Mouse (Mus musculus) small intestine, adult 2 months (tissue): ENCODE results near the gene 6430550D23Rik. TPM values are rescaled to one million over a fixed set of nuclear protein-coding genes. Genes with fewer than 3 reads are reported as not detected.
A peak's percentile ranks its signal among the peaks of the same experiment; 100 is the strongest.
"Not testable (repeated sequence)": the region's sequence is repeated elsewhere in the genome, so short reads cannot be mapped to it uniquely, and the experiment has no call there.

Source experiments
- H3K27ac ChIP-seq: fragments of 200-500 bp; 2 replicates; pipeline ENCODE4 v1.5.1; 2012; ENCODE audit warnings: low read depth, low read length, control low read depth, inconsistent platforms; ENCODE audit not compliant: insufficient read depth
- H3K27me3 ChIP-seq: fragments of 200-500 bp; 2 replicates; pipeline ENCODE4 v1.6.1; 2012; ENCODE audit warnings: mild to moderate bottlenecking, moderate library complexity, low read length, inconsistent platforms; ENCODE audit not compliant: control insufficient read depth, insufficient read depth
- H3K36me3 ChIP-seq: fragments of 200-500 bp; 2 replicates; pipeline ENCODE4 v1.6.1; 2012; ENCODE audit warnings: mild to moderate bottlenecking, low read length, control low read depth, inconsistent platforms; ENCODE audit not compliant: control insufficient read depth, insufficient read depth
- H3K4me1 ChIP-seq: fragments of 200-500 bp; 2 replicates; pipeline ENCODE4 v1.6.1; 2012; ENCODE audit warnings: low read length, inconsistent platforms, mixed read lengths; ENCODE audit not compliant: control insufficient read depth, insufficient read depth, insufficient read length
- H3K4me3 ChIP-seq: fragments of 200-500 bp; 2 replicates; pipeline ENCODE4 v1.5.1; 2012; ENCODE audit warnings: low read depth, mild to moderate bottlenecking, control low read depth, inconsistent platforms, low read length, moderate library complexity
- CTCF ChIP-seq: fragments of 200-500 bp; IDR thresholded peaks from 2 replicates; pipeline ENCODE4 v1.5.1; 2012; ENCODE audit warnings: low read depth, mild to moderate bottlenecking, control low read depth, inconsistent platforms, low read length, moderate library complexity, mixed read lengths; ENCODE audit not compliant: insufficient replicate concordance, insufficient read length; ENCODE audit errors: extremely low read depth
- POLR2A ChIP-seq: fragments of 200-500 bp; IDR thresholded peaks from 2 replicates; pipeline ENCODE4 v1.6.1; 2012; ENCODE audit warnings: low read depth, mild to moderate bottlenecking, control low read depth, inconsistent platforms, low read length, moderate library complexity
- WGBS: fragments of 180-500 bp; shearing (Covaris S2); methylation state at CpG from one replicate; pipeline ENCODE4 v1.1.7; 2018; 5-methylcytosine and 5-hydroxymethylcytosine counted together
- polyA plus RNA-seq: library from polyadenylated mRNA; depleted of rRNA; stranded (reverse); fragments of >200 nt; gene quantifications from 2 replicates; pipeline ENCODE4 v1.2.3, GENCODE M21; 2012; rRNA removed

The 6430550D23Rik gene
- polyA plus RNA-seq, 1 experiment = 0.87 TPM

DNA sequence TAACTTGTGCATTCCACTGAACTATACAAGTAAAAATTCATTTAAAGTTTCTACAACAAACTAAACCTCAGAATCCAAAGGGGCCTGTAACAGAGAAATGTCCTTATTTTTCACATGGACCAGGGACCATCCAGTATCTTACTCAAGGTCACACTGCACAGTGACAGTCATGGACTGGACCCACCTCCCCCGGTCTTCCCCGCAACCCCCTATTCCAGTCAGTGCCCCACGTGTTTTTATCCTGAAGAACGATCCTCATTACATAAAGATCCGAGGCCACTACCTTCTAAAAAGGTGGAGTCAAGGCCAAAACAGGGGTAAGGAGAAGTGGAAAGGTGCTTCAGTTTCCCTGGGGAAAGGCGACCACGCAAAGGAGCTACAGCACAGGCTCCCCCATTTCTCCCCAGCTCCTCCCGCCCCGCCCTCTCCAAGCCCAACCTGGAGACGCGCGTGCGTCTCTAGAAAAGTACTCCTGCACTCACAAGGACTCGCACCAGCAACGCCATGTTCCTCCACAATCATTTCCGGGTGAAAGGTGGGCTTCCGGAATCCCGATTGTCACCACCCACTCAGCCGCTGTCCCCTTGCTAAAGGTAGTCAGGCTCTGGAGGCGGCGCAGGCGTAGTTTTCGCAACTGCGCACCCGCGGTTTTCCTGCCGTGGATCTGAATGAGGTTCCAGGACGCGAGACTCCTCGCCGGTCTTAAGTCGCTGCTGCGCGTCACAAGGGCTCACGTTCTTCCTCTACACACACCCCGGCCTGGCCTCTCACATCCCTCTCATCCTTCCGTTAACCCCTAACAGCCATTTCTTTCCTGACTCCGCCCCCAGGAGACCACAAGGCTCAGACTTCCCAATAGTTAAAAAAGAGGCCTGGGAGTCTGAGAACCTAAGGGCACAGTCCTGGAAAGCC, 78.0 kb downstream of the 6430550D23Rik start, which contains the start of gene Uqcc1:
Gene Uqcc1 (minus strand): TSS at position 780 of the 912 bp plus-strand sequence.
- TF ChIP-seq POLR2A (peak; percentile 43), CTCF (no peak)
- H3K4me3 ChIP-seq = peak within 1 kb of the TSS; percentile 73
- H3K36me3 ChIP-seq = no peaks in the 10 kb centered on the region
- peak within 1 kb of the TSS; percentile 46 for H3K27ac ChIP-seq
- no peaks in the 10 kb centered on the region for H3K27me3 ChIP-seq
- H3K4me1 ChIP-seq = no peaks in the 10 kb centered on the region; the same call in 1 of the 2 replicates
- under 1% methylated on average over 38 of the region's 38 CpGs for WGBS

- Histone ChIP-seq H3K4me3 (no peak overlapping the region), H3K27ac (0 out of 2 replicates have a peak overlapping the region, but pooled peaks have one; percentile 9)
Observed at GRCm38 (mm10) chr2:155928711-155929345, 78.9 kb downstream of the 6430550D23Rik start.

DNA sequence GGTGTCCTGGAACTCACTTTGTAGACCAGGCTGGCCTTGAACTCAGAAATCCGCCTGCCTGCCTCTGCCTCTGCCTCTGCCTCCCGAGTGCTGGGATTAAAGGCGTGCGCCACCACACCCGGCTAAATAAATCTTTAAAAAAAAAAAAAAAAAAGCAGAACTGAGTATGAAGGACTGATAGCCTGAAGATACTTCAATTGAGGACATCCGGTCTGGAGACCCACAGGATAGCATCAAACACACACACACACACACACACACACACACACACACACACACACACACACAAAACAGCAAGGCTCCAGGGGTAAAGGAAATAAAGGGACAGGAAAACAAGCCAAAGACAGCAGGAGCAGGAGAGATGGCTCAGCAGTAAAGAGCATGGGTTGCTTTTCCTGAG, 82.6 kb downstream of the 6430550D23Rik start:
- H3K4me1 ChIP-seq, H3K27me3 ChIP-seq, H3K36me3 ChIP-seq, H3K4me3 ChIP-seq, H3K27ac ChIP-seq: not testable (repeated sequence)
- 75% methylated on average over 6 of the region's 6 CpGs for WGBS

More at GRCm38 (mm10) chr2:155928711-155929345, 78.9 kb downstream of the 6430550D23Rik start:
- TF ChIP-seq CTCF (no peak), POLR2A (no peak)
- Histone ChIP-seq H3K27me3 (no peaks in the 10 kb centered on the region), H3K4me1 (no peaks in the 10 kb centered on the region; the same call in 1 of the 2 replicates), H3K36me3 (no peaks in the 10 kb centered on the region)
- 32% methylated on average over 7 of the region's 7 CpGs for WGBS

Other genes with a start within 250 kb of the 6430550D23Rik start
- gene Mmp24, start 232.6 kb downstream of the 6430550D23Rik start, polyA plus RNA-seq = 0.22 and 2.4 TPM in 2 replicates
- gene BC029722, start 188.6 kb downstream of the 6430550D23Rik start, polyA plus RNA-seq = 23.6 and 38.3 TPM in 2 replicates
- 231 and 467 TPM in 2 replicates for gene Eif6, start 181.1 kb downstream of the 6430550D23Rik start, polyA plus RNA-seq
- 0.34 and 0.89 TPM in 2 replicates for gene Fam83c, start 173.1 kb downstream of the 6430550D23Rik start, polyA plus RNA-seq
- 9.0 and 9.6 TPM in 2 replicates for gene Uqcc1, start 77.7 kb downstream of the 6430550D23Rik start, polyA plus RNA-seq
- gene Gm15557, start 67.2 kb downstream of the 6430550D23Rik start, polyA plus RNA-seq = not detected in 2 replicates
- not detected in 2 replicates for gene Gdf5, start 62.6 kb downstream of the 6430550D23Rik start, polyA plus RNA-seq
- gene Cep250, start 51.5 kb downstream of the 6430550D23Rik start, polyA plus RNA-seq = 4.1 and 8.7 TPM in 2 replicates
- 221 and 444 TPM in 2 replicates for gene Ergic3, start 68 bp upstream of the 6430550D23Rik start, polyA plus RNA-seq
- 0.14 and 11.5 TPM in 2 replicates for gene Fer1l4, start 45.0 kb upstream of the 6430550D23Rik start, polyA plus RNA-seq
- 0.30 and 0.49 TPM in 2 replicates for gene Spag4, start 57.2 kb upstream of the 6430550D23Rik start, polyA plus RNA-seq
- gene Cpne1, start 104.0 kb upstream of the 6430550D23Rik start, polyA plus RNA-seq = 18.6 and 51.2 TPM in 2 replicates
- gene Rbm12, start 104.0 kb upstream of the 6430550D23Rik start, polyA plus RNA-seq = 3.6 and 10.6 TPM in 2 replicates
- 0.42 and 0.74 TPM in 2 replicates for gene Gm28036, start 119.1 kb upstream of the 6430550D23Rik start, polyA plus RNA-seq
- gene Romo1, start 136.1 kb upstream of the 6430550D23Rik start, polyA plus RNA-seq = 162 and 200 TPM in 2 replicates
- gene Nfs1, start 136.2 kb upstream of the 6430550D23Rik start, polyA plus RNA-seq = 32.2 and 40.3 TPM in 2 replicates
- 35.4 and 49.5 TPM in 2 replicates for gene Rbm39, start 172.3 kb upstream of the 6430550D23Rik start, polyA plus RNA-seq
- 3.0 and 7.1 TPM in 2 replicates for gene Phf20, start 188.5 kb upstream of the 6430550D23Rik start, polyA plus RNA-seq